7 mouse cellular contexts compared by ENCODE assay signal in the genomic region with DNA sequence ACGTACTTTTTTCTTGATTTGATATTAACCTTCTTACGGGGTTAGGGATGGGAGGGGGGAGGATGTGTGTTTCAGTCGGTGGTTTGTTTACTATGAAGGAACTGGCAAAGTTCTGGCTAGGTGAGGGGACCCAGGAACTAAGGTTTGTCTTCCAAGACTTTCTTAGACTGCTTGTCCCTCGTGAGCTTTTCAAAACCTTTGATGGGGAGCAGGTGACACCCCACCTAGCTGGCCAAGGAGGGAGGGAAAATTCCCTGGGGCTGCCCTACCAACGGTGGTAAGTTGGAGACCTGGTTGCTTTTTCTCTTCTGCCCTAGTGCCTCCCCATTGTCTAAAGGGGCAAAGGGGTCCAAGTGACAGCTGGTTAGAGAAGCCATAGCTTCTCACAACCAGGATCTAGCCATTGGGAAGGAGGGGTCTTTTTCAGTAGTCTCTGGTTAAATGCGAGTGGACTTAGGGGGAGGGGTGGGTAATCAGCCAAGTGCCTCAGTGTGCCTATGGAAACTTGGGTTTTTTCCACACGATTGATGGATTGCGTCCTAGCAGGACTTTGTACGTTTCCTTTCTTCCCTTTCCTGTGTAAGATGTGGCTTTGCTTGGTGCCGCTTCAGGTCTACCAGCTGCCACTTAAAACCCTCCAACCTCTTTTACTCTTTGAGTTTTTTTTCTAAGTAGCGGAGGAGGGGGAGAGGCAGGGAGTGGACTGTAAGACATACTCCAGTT. TPM values are rescaled to one million over a fixed set of nuclear protein-coding genes. Genes with fewer than 3 reads are reported as not detected.
DNase-seq lines count a peak whose midpoint lies in the region; ATAC-seq and TF ChIP-seq lines count a peak whose summit lies in the region.

No protein-coding gene starts in this region.

- peak overlapping the region; percentile 54 for H3ac ChIP-seq in myocyte (ENCODE audit: control insufficient read depth, insufficient read length)

- DNase-seq in lung, postnatal 25 days (ENCODE audit: low spot score) = no peak
- DNase-seq in embryonic facial prominence, embryonic 11.5 days (ENCODE audit: low spot score) = peak; percentile 43
- peak; percentile 69 for DNase-seq in intestine, embryonic 14.5 days (ENCODE audit: low spot score)
- DNase-seq in layer of hippocampus, adult 18-20 months (ENCODE audit: low spot score in 2 of 2) = no peak
- no peak for DNase-seq in c-Kit-positive CD71-positive TER-119-positive erythroid progenitor cells, embryonic 14.5 days (ENCODE audit: low spot score)

- H3K4me3 ChIP-seq in lung, embryonic 16.5 days (ENCODE audit: low read length) = peak overlapping the region; percentile 83
- peak overlapping the region; percentile 58 for H3K4me3 ChIP-seq in embryonic facial prominence, embryonic 11.5 days (ENCODE audit: low read depth, low read length)
- peak overlapping the region; percentile 78 for H3K4me3 ChIP-seq in intestine, embryonic 14.5 days (ENCODE audit: low read depth, low read length)
- H3K4me3 ChIP-seq in myocyte = peak overlapping the region; percentile 79

- peaks cover 18% of the 10 kb centered on the region for H3K79me2 ChIP-seq in myocyte (ENCODE audit: control insufficient read depth, insufficient read depth)

- peak; percentile 2; the same call in 1 of the 2 replicates for ATAC-seq in lung, embryonic 16.5 days (ENCODE audit: low read depth)
- ATAC-seq in embryonic facial prominence, embryonic 11.5 days (replicated peaks; ENCODE audit: insufficient number of reproducible peaks, low FRiP score, low TSS enrichment, low read depth) = no peak
- no peak for ATAC-seq in intestine, embryonic 14.5 days (replicated peaks; ENCODE audit: low FRiP score, low TSS enrichment, low read depth)

- H3K9me3 ChIP-seq in lung, embryonic 16.5 days (ENCODE audit: control insufficient read depth, low read length) = no peaks in the 10 kb centered on the region
- no peaks in the 10 kb centered on the region for H3K9me3 ChIP-seq in embryonic facial prominence, embryonic 11.5 days (replicated peaks; ENCODE audit: control insufficient read depth, low read length)
- no peaks in the 10 kb centered on the region for H3K9me3 ChIP-seq in intestine, embryonic 14.5 days (ENCODE audit: control insufficient read depth, low read length)

- peak overlapping the region; percentile 89 for H3K27ac ChIP-seq in lung, embryonic 16.5 days (ENCODE audit: low read length)
- no peak overlapping the region for H3K27ac ChIP-seq in embryonic facial prominence, embryonic 11.5 days (replicated peaks; ENCODE audit: low read depth, low read length)
- peak overlapping the region; percentile 97 for H3K27ac ChIP-seq in intestine, embryonic 14.5 days (ENCODE audit: low read depth)

- H3K4me2 ChIP-seq in lung, embryonic 16.5 days (ENCODE audit: low read depth, low read length) = peak overlapping the region; percentile 99
- peak overlapping the region; percentile 93 for H3K4me2 ChIP-seq in embryonic facial prominence, embryonic 11.5 days (ENCODE audit: low read depth, low read length)
- H3K4me2 ChIP-seq in intestine, embryonic 14.5 days (ENCODE audit: low read length) = peak overlapping the region; percentile 92
- H3K4me2 ChIP-seq in myocyte (ENCODE audit: low read depth) = peak overlapping the region; percentile 98

- no peaks in the 10 kb centered on the region for H3K36me3 ChIP-seq in lung, embryonic 16.5 days (ENCODE audit: control insufficient read depth, insufficient read depth, low read length)
- H3K36me3 ChIP-seq in embryonic facial prominence, embryonic 11.5 days (replicated peaks; ENCODE audit: control insufficient read depth, insufficient read depth, low read depth, low read length) = no peaks in the 10 kb centered on the region
- no peaks in the 10 kb centered on the region; the same call in 1 of the 2 replicates for H3K36me3 ChIP-seq in intestine, embryonic 14.5 days (ENCODE audit: control insufficient read depth, insufficient read depth, low read length)
- no peaks in the 10 kb centered on the region for H3K36me3 ChIP-seq in myocyte (ENCODE audit: control insufficient read depth, insufficient read depth)

- H3K27me3 ChIP-seq in lung, embryonic 16.5 days (ENCODE audit: control insufficient read depth, insufficient read depth, low read depth, low read length) = no peaks in the 10 kb centered on the region
- H3K27me3 ChIP-seq in embryonic facial prominence, embryonic 11.5 days (ENCODE audit: control insufficient read depth, insufficient read depth, low read length) = no peaks in the 10 kb centered on the region
- H3K27me3 ChIP-seq in intestine, embryonic 14.5 days (replicated peaks; ENCODE audit: control insufficient read depth, insufficient read depth, low read length) = no peaks in the 10 kb centered on the region
- peaks cover 6% of the 10 kb centered on the region for H3K27me3 ChIP-seq in myocyte (ENCODE audit: control insufficient read depth, insufficient read depth, insufficient read length)

- peaks cover 30% of the 10 kb centered on the region for H3K4me1 ChIP-seq in lung, embryonic 16.5 days (replicated peaks; ENCODE audit: control insufficient read depth, insufficient read depth, low read length)
- H3K4me1 ChIP-seq in embryonic facial prominence, embryonic 11.5 days (ENCODE audit: control insufficient read depth, insufficient read depth, low read length) = peaks cover 5% of the 10 kb centered on the region; the same call in 1 of the 2 replicates
- H3K4me1 ChIP-seq in intestine, embryonic 14.5 days (replicated peaks; ENCODE audit: control insufficient read depth, insufficient read depth, low read length) = peaks cover 38% of the 10 kb centered on the region

- H3K9ac ChIP-seq in lung, embryonic 16.5 days (ENCODE audit: low read length) = peak overlapping the region; percentile 100
- peak overlapping the region; percentile 49 for H3K9ac ChIP-seq in embryonic facial prominence, embryonic 11.5 days (replicated peaks; ENCODE audit: low read length)
- H3K9ac ChIP-seq in intestine, embryonic 14.5 days (ENCODE audit: low read length) = peak overlapping the region; percentile 99

- 3% methylated on average over 11 of the region's 11 CpGs for WGBS in lung, embryonic 16.5 days
- WGBS in embryonic facial prominence, embryonic 11.5 days = 17% methylated on average over 11 of the region's 11 CpGs
- WGBS in intestine, embryonic 14.5 days = 6% methylated on average over 11 of the region's 11 CpGs

- TF ChIP-seq POLR2A in myocyte (IDR thresholded peaks at IDR 0.05; ENCODE audit: insufficient read length, low read depth) = peak; percentile 50

TF ChIP-seq in myocyte, 11 proteins besides CTCF, POLR2A, EP300 and RAD21:
- TF ChIP-seq CEBPB (IDR thresholded peaks at IDR 0.05; ENCODE audit: insufficient read depth, poor library complexity, severe bottlenecking) (no peak), POLR2AphosphoS2 (IDR thresholded peaks at IDR 0.05; ENCODE audit: insufficient read length, low read depth) (peak; percentile 79), MAX (IDR thresholded peaks at IDR 0.05; ENCODE audit: low read depth) (no peak), MYOD1 (IDR thresholded peaks at IDR 0.05; ENCODE audit: control insufficient read depth in 1 of 3, insufficient read length in 2 of 3, low read depth in 2 of 3) (no peak)

RNA-seq across cellular contexts. Expression of a gene that starts 1.4 kb away (rescaled TPM):
- polyA plus RNA-seq in lung, embryonic 16.5 days (2015; fragmentation: Nextera tagmentation; extraction: Ambion mirVana) = 516 and 576 TPM in 2 replicates
- polyA plus RNA-seq in embryonic facial prominence, embryonic 11.5 days (2014; fragmentation: Nextera tagmentation; extraction: Ambion mirVana) = 315 and 326 TPM in 2 replicates
- polyA plus RNA-seq in intestine, embryonic 14.5 days (2014; fragmentation: Nextera tagmentation; extraction: Ambion mirVana) = 160 and 192 TPM in 2 replicates
- 423 TPM for polyA plus RNA-seq in myocyte (2012; fragmentation: generic; extraction: Trizol)
- total RNA-seq in layer of hippocampus, adult 18-20 months (2021) = 10 to 100 TPM; 83.7 to 93.8 TPM

RNA-seq across cellular contexts. Expression of a gene that starts 12.0 kb away (rescaled TPM):
- polyA plus RNA-seq in lung, embryonic 16.5 days (2015; fragmentation: Nextera tagmentation; extraction: Ambion mirVana) = not detected in 2 replicates
- polyA plus RNA-seq in embryonic facial prominence, embryonic 11.5 days (2014; fragmentation: Nextera tagmentation; extraction: Ambion mirVana) = 0.18 TPM in 1 of 2 replicates, not detected in the other
- polyA plus RNA-seq in intestine, embryonic 14.5 days (2014; fragmentation: Nextera tagmentation; extraction: Ambion mirVana) = 1.0 and 1.1 TPM in 2 replicates
- 0.44 TPM for polyA plus RNA-seq in myocyte (2012; fragmentation: generic; extraction: Trizol)
- under 1 TPM in 1 of 2 experiments, not detected in 1; 0.42 TPM for total RNA-seq in layer of hippocampus, adult 18-20 months (2021)

RNA-seq across cellular contexts. Expression of a gene that starts 33.0 kb away (rescaled TPM):
- 52.6 and 56.7 TPM in 2 replicates for polyA plus RNA-seq in lung, embryonic 16.5 days (2015; fragmentation: Nextera tagmentation; extraction: Ambion mirVana)
- 42.8 and 56.2 TPM in 2 replicates for polyA plus RNA-seq in embryonic facial prominence, embryonic 11.5 days (2014; fragmentation: Nextera tagmentation; extraction: Ambion mirVana)
- polyA plus RNA-seq in intestine, embryonic 14.5 days (2014; fragmentation: Nextera tagmentation; extraction: Ambion mirVana) = 49.4 and 50.0 TPM in 2 replicates
- 36.1 TPM for polyA plus RNA-seq in myocyte (2012; fragmentation: generic; extraction: Trizol)
- 10 to 100 TPM; 18.0 to 22.7 TPM for total RNA-seq in layer of hippocampus, adult 18-20 months (2021)

RNA-seq across cellular contexts. Expression of a gene that starts 45.3 kb away (rescaled TPM):
- 196 and 209 TPM in 2 replicates for polyA plus RNA-seq in lung, embryonic 16.5 days (2015; fragmentation: Nextera tagmentation; extraction: Ambion mirVana)
- 286 and 292 TPM in 2 replicates for polyA plus RNA-seq in embryonic facial prominence, embryonic 11.5 days (2014; fragmentation: Nextera tagmentation; extraction: Ambion mirVana)
- 244 and 264 TPM in 2 replicates for polyA plus RNA-seq in intestine, embryonic 14.5 days (2014; fragmentation: Nextera tagmentation; extraction: Ambion mirVana)
- polyA plus RNA-seq in myocyte (2012; fragmentation: generic; extraction: Trizol) = 315 TPM
- 10 to 100 TPM; 71.5 to 71.8 TPM for total RNA-seq in layer of hippocampus, adult 18-20 months (2021)

Comparison
In these comparisons a context has a peak if more than half of its experiments do, and no peak if none do; other contexts are left out.
1. H3K9ac ChIP-seq: peak in every context shown above with its lines; median percentile 100 in lung, embryonic 16.5 days; 99 in intestine, embryonic 14.5 days; 49 in embryonic facial prominence, embryonic 11.5 days.
2. DNase-seq: peak in embryonic facial prominence, embryonic 11.5 days (single experiment) and intestine, embryonic 14.5 days (single experiment); none in lung, postnatal 25 days (single experiment), layer of hippocampus, adult 18-20 months (0 of 2) and c-Kit-positive CD71-positive TER-119-positive erythroid progenitor cells, embryonic 14.5 days (single experiment).
3. Peak in every context shown above with its lines, with median percentiles within 50 percentile points of each other: H3K4me2 ChIP-seq and H3K4me3 ChIP-seq.